Mouse (Mus musculus) ES-E14 (cell line): Measurements from ENCODE around the gene Bhlhe41.

ENCODE experiments used
- CHD2 ChIP-seq: IDR thresholded peaks from 2 replicates; pipeline ENCODE4 v1.6.1; 2014; ENCODE audit warnings: mild to moderate bottlenecking, low read depth, low read length, inconsistent platforms
- HCFC1 ChIP-seq: IDR thresholded peaks from 2 replicates; pipeline ENCODE4 v1.6.1; 2012; ENCODE audit warnings: low read length, inconsistent platforms, borderline replicate concordance; ENCODE audit not compliant: insufficient read depth
- MAFK ChIP-seq: IDR thresholded peaks from 2 replicates; pipeline ENCODE4 v1.6.1; 2014; ENCODE audit warnings: mild to moderate bottlenecking, low read depth, low read length, inconsistent platforms; ENCODE audit not compliant: insufficient read depth
- ZC3H11A ChIP-seq: IDR thresholded peaks from 2 replicates; pipeline ENCODE4 v1.6.1; 2012; ENCODE audit warnings: low read depth, mild to moderate bottlenecking, inconsistent platforms, low read length, borderline replicate concordance
- ZNF384 ChIP-seq: IDR thresholded peaks from 2 replicates; pipeline ENCODE4 v1.6.1; 2012; ENCODE audit warnings: low read depth, low read length, inconsistent platforms

GRCm38 (mm10) chr6:145846948-145847347, 18.4 kb downstream of the Bhlhe41 start:
- TF ChIP-seq ZC3H11A, result no peak
- no peak for TF ChIP-seq HCFC1
- TF ChIP-seq MAFK, result no peak
- no peak for TF ChIP-seq ZNF384
- TF ChIP-seq CHD2, result no peak
